Mouse (Mus musculus): ENCODE measurements around the gene Slc22a16. TPM values are rescaled to one million over a fixed set of nuclear protein-coding genes. Genes with fewer than 3 reads are reported as not detected.

Gene Slc22a16
- total RNA-seq, 2 experiments from 2014 or later, result not detected

DNA sequence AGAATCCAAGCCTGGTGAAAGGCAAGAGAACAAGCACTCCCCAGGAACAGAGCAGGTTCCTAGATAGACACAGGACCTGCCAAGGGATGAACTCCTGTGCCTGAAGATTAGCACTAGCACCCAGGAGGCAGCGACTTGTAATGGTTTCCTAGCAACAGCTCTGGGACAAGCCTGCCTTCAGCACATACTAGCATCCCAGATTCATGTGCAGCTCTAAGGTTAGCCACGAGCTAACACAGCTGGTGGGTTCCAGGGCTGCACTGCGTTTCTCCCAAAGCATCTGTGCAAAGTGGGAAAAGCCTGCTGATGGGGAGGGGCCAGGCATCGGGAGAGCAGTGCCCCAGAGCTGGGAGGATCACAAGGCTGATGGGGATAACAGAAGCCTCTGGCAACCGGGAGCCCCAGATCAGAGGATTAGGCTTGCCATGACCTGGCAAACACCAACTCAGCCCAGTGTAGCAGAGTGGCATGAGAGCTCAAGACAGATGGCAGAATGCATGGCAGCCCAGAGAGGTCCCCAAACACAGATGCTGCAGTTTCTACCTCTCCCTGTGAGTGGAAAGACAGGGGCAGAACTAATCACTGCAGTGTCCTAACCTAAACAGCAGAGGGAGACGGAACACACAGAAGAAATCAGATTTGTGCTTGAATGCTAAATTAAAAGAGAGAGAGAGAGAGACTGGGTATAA, 34.7 kb downstream of the Slc22a16 start:
- no peak for DNase-seq

DNA sequence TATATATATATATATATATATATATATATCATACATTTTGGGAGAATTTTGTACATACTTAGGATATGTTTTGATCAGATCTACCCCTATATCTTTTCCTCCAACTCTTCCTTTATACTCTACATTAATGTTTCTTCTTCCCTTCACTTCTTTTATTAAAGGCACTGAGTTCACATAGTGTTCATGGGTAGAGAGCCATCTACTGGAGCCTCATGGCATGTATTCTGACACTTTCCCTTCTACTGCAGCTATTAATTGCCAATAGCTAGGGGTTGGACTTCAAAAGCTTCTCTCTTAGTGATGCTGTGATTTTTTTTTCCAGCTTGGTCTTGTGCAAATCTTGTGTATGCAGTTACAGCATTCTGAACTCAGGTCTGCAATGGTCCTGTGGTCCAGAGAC, 47.8 kb downstream of the Slc22a16 start:
- no peak for DNase-seq

DNA sequence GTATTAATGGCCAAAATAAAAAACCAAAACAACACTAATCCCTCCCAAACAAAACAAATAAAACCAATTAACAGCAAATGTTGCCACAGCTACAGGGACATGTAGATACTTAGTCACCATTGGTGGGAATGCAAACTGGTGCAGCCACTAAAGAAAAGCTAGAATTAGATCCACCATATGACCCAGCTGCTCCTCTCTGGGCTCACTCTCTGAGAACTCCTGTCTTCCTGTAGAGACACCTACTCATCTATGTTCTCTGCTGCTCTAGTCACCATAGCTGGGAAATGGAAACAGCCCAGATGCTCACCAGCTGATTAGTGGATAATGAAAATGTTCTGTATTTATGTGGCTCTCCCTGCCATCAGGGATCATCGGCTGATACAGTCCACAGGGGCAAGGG, 49.6 kb downstream of the Slc22a16 start:
- no peak for DNase-seq

DNA sequence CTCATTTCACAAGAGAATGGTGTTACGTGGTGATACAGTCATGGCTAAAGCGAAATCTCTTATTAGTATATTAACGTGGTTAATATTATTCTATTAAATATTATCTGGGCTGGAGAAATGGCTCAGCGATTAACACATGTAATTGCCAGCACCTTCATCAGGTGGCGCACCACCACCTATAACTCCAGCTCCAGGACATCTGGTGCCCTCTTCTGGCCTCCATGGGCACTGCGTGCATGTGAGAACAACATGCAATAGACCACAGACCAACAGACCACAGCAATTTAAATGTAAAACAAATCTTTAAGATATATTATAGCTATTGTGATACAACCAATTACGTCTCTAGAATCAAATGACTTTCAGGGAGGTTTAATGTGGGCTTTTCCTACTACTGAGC, 59.0 kb downstream of the Slc22a16 start:
- DNase-seq, result peak; percentile 5 to 38

DNA sequence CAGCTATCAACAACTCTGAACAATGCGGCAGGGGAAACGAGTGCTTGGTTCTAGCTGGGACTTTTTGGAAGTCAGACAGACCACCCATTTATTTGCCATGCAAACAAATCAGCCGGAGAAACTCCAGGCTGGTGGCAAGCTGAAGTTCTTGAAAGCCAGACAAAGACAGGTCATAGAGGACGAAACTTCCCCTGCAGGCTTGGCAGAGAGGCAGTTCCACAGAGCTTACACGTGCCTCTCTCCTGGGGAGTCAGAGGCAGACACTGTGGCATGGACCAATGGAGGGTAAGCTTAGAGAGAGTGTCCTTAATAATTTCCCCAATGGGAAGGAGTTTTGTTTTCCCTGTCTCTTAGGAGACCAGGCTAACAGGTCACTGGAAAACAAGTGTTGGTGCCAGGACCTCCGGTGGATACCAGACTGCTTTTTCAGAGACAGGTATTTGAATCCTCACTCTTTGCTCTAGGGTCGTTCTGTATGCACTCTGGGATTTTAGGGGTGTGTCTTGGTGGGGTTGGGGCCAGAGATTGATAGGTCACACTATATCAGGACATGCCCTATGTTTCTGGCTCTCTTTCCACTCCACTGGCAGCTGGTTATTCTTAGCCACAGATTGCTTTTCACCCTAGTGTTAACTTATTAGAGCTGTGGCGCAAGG, 59.6 kb downstream of the Slc22a16 start, which contains the start of gene Ddo:
Ddo (plus strand) TSS at position 356 of the 656 bp plus-strand sequence.
- peak; percentile 7 to 33 for DNase-seq

DNA sequence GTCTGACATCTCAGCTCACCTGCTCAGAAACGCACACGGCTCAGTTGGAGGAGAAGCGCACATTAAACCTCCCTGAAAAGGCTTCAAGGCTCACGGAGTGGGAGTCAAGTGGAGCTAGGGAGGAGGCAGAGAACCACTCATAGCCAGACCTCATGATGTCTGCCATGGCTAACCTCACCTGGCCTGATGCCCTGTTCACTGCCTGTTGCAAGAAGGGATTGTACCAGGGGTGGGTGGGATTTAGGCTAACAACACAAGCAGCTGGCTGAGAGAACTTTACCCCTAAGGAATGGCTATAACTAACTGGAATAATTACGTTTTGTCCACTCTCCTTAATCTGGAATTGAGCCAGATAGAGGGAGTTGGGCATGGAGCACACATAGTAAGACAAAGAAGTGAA, 60.3 kb downstream of the Slc22a16 start:
- peak; percentile 5 to 38 for DNase-seq

DNA sequence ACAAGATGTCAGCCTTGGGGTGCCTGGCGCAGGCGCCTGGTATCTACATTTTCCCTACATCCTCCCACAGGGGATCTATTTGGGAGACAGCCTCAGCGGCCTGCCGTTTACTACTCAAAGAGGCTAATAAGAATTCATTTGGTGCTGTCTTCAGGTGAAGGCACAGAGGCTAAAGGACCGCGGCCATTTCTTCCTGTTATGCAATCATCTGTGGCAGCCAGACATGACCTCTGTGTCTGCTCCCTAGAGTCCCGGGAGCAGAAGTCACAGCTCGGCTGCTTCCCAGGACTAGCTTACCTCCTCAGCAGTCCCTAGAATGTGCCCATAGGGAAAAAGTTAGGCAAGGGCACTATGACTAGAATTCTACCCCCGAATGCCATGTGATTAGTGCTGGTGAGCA, 60.8 kb downstream of the Slc22a16 start:
- peak in 1 of 2 experiments; percentile 40 for DNase-seq

DNA sequence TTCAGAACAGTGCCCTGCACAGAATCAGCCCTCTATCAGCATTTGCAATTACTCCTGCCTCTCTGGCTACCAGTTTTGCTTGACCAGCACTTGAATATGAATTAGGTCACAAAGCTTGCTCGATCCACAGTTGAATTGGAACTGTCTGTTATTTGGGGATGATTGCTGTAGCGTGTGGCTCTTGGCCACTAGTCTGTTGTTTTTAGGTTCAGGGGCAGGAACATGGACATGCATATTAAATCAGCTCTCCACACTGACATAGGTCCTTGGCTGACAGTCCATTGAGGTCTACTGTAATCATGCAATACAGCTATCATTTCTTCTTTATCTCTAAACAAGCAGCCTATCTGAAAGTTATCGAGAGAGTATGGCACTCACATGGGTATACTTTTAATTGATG, 62.0 kb downstream of the Slc22a16 start:
- DNase-seq, result no peak

DNA sequence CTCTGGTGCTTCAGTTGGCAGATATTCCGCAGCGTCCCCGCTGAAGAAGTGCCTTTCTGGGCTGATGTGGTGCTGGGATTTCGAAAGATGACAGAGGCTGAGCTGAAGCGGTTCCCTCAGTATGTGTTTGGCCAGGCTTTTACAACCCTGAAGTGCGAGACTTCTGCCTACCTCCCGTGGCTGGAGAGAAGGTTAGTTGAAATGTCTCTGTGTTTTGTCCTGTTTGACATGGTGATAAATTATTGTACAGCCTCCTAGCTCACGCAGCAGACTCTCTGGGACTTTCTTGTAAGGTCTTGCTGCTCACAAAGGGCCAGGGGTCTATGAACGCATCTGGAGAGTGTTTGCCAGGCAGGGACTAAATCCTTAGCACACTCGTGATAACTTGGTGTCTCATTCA, 67.2 kb downstream of the Slc22a16 start:
- no peak for DNase-seq

DNA sequence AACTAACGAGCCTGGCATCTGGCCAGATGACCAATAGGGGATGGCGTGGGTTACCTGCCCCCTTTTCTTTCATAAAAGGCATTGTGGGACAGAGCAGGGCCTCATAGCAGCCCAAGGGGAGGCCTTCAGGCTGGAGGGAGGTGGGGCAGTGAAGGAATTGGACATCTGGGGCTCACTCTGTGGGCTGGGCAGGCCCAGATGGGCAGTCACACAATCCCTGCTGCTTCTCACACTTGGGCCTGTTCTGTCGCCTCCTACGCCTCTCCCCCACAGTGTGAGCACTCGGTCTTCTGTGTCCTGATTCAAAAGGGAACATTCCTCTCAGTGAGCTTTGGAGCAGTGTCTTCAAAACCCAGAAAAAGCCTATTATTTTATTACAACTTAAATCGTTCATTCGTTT, 68.1 kb downstream of the Slc22a16 start:
- DNase-seq, result no peak

DNA sequence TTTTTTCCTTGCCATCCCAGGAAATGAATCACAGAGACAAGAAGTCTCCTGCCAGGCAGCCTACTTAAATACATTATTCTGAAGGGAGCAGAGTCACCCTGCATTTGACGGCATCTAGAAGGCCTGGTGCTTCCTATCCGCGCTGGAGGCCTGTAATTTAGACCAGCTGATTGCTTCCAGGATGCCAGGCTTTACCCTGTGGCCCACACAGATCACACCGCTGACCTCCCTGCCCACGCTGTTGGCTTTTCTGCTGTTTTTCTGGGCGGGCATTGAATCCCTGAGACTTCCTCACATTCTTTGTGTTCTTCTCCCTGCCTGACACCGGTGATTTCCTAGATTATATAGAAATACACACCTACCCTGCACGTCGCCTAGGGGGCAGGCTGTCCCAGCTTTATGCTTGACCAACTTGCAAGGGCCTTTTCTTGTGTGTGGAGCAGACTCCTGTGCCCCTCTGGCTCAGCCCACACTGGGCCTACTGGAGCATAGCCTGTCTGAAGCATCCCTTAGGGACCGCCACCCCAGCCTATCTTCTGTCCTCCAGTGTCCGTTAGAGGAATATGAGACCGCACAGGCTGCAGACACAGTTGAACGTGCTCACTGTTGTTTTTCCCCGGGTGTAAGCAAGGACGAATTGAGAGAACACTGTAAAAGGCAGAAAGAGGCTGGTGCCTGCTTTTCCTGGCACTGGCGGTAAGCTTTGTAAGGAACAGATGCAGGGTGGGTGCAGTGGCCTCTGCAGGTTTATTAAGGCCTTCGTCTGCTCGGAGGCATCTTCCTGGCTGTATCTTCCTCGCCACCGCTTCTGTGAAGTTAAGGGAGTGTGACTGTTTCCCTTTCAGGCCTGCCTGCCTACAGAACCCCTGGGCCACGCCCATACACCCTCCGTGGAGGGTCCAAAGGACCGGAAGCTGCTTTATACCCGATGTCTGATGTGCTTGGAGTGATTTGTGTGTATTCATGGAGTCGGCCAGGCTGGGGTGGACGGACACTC, 69.0 kb downstream of the Slc22a16 start:
- peak in 1 of 2 experiments; percentile 11 for DNase-seq

DNA sequence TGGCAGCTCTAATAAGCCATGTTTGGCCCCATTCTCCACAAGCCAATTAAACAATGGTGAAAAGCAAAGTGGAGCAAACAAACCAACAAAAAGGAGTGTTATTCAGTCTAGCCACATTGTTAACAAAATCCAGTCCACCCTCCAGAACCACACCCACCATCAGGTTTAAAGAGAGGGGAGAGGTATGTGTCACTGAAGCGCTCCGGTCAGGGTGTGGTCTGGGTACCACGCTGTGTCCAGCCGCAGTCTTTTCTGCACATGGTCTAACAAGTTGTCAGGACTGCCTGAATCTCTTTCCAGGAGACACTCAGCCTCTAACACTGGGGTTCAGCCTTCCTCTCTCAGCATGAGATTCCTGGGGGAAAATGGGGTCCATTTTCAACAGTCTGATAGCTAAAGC, 70.3 kb downstream of the Slc22a16 start:
- DNase-seq, result no peak

DNA sequence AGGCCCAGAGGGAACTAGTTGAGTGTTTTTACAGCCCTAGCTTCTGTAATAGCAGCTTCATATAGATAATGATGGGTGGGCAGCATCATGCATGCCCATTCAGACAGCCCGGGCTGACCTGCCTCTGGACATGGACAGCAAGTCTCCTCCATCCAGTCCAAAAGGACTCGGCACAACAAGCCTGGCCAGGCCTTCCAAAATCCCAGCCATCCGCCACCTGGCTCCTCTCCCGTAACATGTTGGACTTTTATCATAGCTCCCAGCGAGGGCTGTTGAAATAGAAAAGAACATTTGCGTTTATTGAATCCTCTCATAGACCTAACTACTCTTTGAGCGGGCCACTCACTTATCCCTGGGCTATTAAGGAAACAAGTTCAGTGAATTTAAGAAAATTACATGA, 71.8 kb downstream of the Slc22a16 start:
- no peak for DNase-seq

DNA sequence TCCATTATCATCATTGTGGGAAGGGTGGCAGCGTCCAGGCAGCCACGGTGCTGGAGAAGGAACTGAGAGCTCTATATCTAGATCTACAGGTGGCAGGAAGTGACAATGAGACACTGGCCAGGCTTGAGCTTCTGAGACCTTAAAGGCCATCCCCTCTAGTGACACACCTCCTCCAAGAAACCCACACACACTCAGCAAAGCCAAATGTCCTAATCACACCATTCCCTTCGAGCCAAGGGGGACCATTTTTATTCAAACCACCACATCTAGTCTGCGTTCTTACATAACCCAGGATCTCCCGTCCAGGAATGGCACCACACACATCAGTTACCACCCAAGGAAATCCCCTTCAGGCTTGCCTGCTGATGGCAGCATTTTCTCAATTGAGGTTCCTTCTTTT, 73.0 kb downstream of the Slc22a16 start:
- no peak for DNase-seq

DNA sequence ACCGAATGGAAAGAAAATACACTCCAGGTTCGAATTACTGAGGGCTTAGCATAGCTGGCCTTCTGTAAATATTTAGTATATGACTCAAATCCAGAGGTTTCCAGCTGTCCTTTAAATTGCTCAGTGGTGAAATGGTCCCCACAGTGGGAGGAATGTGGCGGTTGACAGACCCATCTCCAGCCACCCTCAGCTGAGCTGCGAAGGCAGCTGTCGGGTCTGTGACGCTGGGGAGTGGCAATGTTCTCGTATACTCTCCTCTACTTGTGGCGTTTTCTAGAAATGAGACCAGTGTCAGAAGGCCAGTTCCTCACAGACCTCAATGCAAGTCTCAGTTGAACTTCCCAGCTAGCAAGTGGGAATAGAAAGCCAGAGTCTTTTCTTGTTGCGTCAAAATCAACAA, 74.3 kb downstream of the Slc22a16 start:
- DNase-seq, result no peak

DNA sequence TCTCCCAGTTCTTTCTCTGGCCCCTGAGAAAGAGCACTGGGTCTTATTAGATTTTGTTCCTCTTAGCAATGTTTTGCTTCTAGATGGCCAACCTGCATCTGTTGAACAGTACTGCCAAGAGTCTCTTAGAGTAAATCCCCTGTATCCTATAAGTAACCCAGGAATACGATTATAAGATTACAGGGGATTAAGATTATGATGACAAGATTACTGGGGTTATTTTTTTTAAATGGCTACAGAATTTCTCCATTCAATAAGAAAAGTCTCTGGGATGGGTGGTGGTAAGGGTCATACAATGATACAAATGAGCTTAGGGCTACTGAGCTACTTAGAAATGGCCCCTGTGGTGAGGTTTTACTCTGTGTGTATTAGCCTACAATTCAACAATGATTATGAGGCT, 75.2 kb downstream of the Slc22a16 start:
- no peak for DNase-seq

DNA sequence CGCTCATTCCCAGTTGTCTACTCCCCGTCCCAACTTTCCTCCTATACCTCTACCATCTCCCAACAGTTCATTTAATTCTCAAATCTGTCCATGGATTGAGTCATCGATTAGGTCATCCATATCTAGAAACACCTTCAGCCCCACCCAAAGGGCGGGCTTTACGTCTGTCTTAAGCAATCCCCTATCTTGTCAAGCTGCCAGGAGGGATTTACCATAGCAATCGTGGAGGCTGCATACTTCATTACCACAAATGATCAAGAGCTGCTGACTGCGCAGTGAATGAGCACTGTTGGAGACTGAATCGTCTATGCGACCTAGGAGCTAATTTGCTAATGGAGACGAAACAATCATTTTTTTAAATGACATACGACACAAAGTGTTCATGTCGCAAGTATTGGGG, 78.6 kb downstream of the Slc22a16 start:
- DNase-seq, result no peak

DNA sequence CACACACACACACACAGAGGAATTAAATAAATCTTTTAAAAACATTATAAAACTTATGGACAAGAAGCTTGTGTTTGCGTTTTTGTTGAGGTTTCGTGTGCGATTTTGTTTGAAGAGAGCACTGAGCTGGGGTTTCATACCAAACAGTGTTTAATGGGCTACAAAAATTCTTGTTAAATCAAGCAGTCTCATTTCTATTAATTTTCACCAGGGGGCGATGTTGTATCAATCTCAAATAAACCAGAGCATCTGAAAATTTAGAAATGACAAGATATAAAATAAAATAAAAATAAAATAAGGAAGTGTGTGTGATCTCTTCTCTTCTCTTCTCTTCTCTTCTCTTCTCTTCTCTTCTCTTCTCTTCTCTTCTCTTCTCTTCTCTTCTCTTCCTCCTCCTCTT, 79.5 kb downstream of the Slc22a16 start:
- DNase-seq, result no peak

DNA sequence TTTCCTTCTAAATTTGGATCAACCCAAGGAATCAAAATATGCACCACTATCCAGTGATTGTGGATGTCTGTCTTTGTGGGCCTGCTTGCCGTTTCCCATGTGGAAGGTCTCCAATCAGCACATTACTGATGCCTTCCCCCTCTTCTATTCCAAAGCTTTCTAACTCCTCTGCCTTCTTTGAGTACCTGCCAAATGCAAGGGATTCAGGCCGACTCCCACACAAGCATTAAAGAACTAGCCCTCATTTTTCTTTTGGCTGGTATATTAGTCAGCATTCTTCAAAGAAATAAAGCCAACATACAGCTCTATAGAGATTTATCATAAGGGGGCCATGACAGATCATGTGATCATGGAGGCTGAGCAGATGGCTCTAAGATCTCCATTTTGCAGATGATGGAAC, 81.5 kb downstream of the Slc22a16 start:
- no peak for DNase-seq

Data from adrenal gland, postnatal 36 days (tissue).